Mouse (Mus musculus) spleen, adult 2 months (tissue): ENCODE measurements around the gene Kdr.

Source experiments
- CTCF ChIP-seq: fragments of 200-500 bp; IDR thresholded peaks from 2 replicates; pipeline ENCODE4 v1.5.1; 2011; ENCODE audit warnings: mild to moderate bottlenecking, inconsistent platforms; ENCODE audit not compliant: insufficient read depth, insufficient read length, insufficient replicate concordance; ENCODE audit errors: extremely low read depth
- POLR2A ChIP-seq: fragments of 200-500 bp; IDR thresholded peaks from 2 replicates; pipeline ENCODE4 v1.6.1; 2011; ENCODE audit warnings: low read depth, low read length, inconsistent platforms

DNA sequence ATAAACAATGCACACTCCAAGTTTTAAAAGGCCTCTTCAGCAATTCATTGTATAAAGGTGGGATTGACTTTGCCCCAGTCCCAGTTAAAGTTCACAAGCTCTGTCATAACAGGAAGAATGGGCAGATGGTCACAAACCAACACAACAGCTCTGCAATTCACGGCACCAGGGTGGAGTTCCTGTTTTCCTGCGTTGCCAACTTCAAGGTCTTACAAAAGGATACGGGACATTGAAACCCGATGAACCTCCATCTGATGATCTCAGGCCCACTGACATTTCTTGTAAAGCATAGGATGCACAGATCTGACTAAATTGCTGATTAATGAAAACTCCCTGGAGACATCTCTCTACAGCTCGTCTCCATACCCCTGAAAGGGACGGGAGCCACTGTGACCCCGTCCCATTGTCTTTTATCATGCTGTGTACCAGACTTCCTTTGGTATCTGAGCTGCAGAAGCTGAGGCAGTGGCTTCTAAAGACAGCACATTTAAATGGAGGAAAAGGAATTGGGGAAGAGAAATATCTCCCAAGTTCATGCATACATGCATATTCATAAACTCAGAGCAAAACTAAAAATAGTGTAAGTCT is 3.6 kb downstream of the Kdr start:
- TF ChIP-seq CTCF (no peak), POLR2A (no peak)
